Mouse (Mus musculus): Measurements from ENCODE around the gene Ly6g6c. TPM values are rescaled to one million over a fixed set of nuclear protein-coding genes. Genes with fewer than 3 reads are reported as not detected.
A peak's percentile ranks its signal among the peaks of the same experiment; 100 is the strongest.

Gene Ly6g6c
- polyA plus RNA-seq, 1 experiment from 2014 or later: 0.87 TPM

DNA sequence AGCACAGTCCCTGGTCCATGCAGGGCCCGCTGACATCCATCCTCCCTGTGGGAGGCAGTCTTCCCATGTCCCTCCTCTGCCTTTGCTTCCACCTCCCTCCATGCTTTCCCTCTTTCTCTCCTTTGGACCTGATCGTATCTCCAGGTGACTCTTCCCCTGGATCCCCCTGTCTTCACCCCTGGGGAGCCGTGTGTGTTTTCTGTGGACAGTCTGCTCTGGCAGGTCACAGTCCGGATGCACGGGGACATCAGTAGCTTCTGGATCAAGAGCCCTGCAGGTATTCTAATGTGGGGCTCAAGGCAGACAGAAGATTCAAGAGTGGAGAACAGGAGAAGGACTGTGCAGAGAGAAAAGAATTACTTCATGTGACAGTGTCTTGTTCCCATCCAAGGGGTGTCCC is 42.0 kb upstream of the Ly6g6c start:
- 76% methylated on average over 5 of the region's 5 CpGs for WGBS
- Histone ChIP-seq H3K36me3 (0 out of 2 replicates have a peak, but pooled peaks cover 4% of the 10 kb centered on the region), H3K9me3 (no peaks in the 10 kb centered on the region), H3K27me3 (no peaks in the 10 kb centered on the region), H3K4me3 (no peak overlapping the region), H3K27ac (no peak overlapping the region), H3K4me2 (no peak overlapping the region), H3K9ac (0 out of 2 replicates have a peak overlapping the region, but pooled peaks have one; percentile 49), H3K4me1 (peaks cover 42% of the 10 kb centered on the region)
- no peak for ATAC-seq (ENCODE audit: insufficient number of reproducible peaks, insufficient read depth, low FRiP score, low TSS enrichment, low read depth)

DNA sequence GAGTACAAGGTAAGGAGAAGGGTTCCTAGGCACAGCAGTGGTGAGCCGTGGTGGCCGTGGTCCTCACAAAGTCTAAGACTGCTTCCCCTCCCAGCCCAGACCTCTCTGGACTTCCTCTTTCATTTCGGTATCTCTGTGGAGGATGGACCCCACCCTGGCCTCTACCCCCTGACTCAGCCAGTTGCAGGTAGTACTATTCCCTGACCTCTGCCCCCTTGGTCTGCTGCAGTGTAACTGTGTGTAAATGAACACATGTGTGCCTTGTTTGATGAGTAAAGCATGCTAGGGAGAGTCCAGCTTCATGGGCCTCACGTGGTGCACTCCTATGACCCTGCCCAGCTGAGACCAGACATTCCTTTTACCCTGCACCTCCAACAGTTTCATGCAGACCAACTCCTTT is 41.4 kb upstream of the Ly6g6c start:
- peaks cover 42% of the 10 kb centered on the region for H3K4me1 ChIP-seq
- ATAC-seq (ENCODE audit: insufficient number of reproducible peaks, insufficient read depth, low FRiP score, low TSS enrichment, low read depth): no peak
- H3K4me3 ChIP-seq: no peak overlapping the region
- H3K9ac ChIP-seq: peak overlapping the region; percentile 44; the same call in 1 of the 2 replicates
- H3K4me2 ChIP-seq: no peak overlapping the region
- no peaks in the 10 kb centered on the region for H3K27me3 ChIP-seq
- no peaks in the 10 kb centered on the region for H3K9me3 ChIP-seq
- WGBS: 57% methylated on average over 4 of the region's 4 CpGs
- no peaks in the 10 kb centered on the region for H3K36me3 ChIP-seq
- H3K27ac ChIP-seq: no peak overlapping the region

DNA sequence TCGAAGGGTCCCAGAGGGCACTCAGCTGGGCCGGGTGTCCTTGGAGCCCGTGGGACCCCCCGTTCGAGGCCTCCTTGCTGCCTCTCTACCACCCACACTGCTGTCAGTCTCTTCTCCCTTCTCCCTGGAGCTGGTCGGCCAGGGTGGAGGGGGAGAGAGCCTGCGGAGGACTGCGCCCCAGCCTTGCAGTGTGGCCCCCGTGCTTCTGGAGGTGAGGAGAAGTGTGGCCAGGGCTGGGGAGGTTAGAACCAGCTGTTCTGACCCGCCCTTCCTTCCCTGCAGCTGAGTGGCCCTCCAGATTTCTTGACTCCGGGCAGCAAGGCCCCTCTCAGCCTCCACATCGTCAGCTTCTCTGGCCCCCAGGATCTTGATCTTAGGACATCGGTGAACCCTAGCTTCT is 40.9 kb upstream of the Ly6g6c start:
- no peaks in the 10 kb centered on the region for H3K36me3 ChIP-seq
- H3K27ac ChIP-seq: no peak overlapping the region
- peaks cover 42% of the 10 kb centered on the region for H3K4me1 ChIP-seq
- no peak overlapping the region for H3K4me3 ChIP-seq
- H3K9me3 ChIP-seq: no peaks in the 10 kb centered on the region
- no peak overlapping the region for H3K4me2 ChIP-seq
- peak overlapping the region; percentile 44; the same call in 1 of the 2 replicates for H3K9ac ChIP-seq
- no peak for ATAC-seq (ENCODE audit: insufficient number of reproducible peaks, insufficient read depth, low FRiP score, low TSS enrichment, low read depth)
- H3K27me3 ChIP-seq: no peaks in the 10 kb centered on the region
- WGBS: 72% methylated on average over 13 of the region's 13 CpGs

DNA sequence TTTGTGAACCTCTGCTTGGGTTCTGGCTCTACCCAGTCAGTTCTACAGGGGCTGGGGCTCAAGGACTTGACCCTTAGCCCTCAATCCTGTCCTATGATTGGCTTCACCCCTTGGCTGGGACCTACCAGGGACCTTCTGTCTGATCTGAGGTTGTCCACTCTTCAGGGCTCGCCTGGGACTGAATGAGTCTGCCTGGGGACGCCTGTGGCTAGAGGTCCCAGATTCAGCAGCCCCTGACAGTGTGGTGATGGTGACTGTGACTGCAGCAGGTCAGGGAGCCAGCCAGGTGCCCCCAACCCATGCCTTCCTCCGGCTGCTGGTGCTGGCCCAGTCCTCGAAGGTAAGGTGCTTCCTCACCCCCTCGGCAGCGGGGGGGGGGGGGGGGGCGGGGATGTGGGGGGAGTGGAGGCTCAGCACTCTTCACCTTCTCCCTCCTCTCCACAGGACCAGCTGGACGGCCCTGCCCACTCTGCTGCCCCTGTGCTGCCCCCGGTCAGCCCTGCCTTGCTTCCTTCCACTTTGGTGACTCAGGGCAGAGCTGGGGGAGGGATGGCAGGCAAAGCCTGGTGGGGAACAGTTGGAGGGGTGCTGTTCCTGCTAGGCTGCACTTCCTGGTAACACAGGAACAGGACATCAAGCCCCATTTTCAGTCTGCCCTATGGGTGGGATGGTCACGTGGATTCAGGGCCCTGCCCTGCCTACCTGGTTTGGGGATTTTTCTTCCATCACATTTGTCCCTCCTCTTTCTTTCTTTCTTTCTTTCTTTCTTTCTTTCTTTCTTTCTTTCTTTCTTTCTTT is 40.3 kb upstream of the Ly6g6c start:
- Histone ChIP-seq H3K4me3 (no peak overlapping the region), H3K27ac (no peak overlapping the region), H3K4me2 (no peak overlapping the region), H3K4me1 (peaks cover 48% of the 10 kb centered on the region), H3K9me3 (no peaks in the 10 kb centered on the region), H3K36me3 (no peaks in the 10 kb centered on the region), H3K27me3 (no peaks in the 10 kb centered on the region), H3K9ac (peak overlapping the region; percentile 44; the same call in 1 of the 2 replicates)
- 65% methylated on average over 9 of the region's 10 CpGs for WGBS
- no peak for ATAC-seq (ENCODE audit: insufficient number of reproducible peaks, insufficient read depth, low FRiP score, low TSS enrichment, low read depth)

- Histone ChIP-seq H3K36me3 (no peaks in the 10 kb centered on the region), H3K27me3 (no peaks in the 10 kb centered on the region), H3K27ac (peak overlapping the region; percentile 87), H3K9me3 (no peaks in the 10 kb centered on the region), H3K4me3 (no peak overlapping the region), H3K4me1 (peaks cover 44% of the 10 kb centered on the region), H3K4me2 (peak overlapping the region; percentile 24), H3K9ac (peak overlapping the region; percentile 44; the same call in 1 of the 2 replicates)
- 77% methylated on average over 5 of the region's 5 CpGs for WGBS
- no peak for ATAC-seq (ENCODE audit: insufficient number of reproducible peaks, insufficient read depth, low FRiP score, low TSS enrichment, low read depth)
These were observed 39.0 kb upstream of the Ly6g6c start for GRCm38 (mm10) chr17:35026206-35026605.

GRCm38 (mm10) chr17:35027277-35028068 is 37.7 kb upstream of the Ly6g6c start, which contains the start of gene Sapcd1:
Gene Sapcd1 (minus strand): TSS chr17:35028016.
- Histone ChIP-seq H3K4me1 (peaks cover 37% of the 10 kb centered on the region), H3K27ac (peak within 1 kb of the TSS; percentile 87), H3K36me3 (no peaks in the 10 kb centered on the region), H3K9me3 (no peaks in the 10 kb centered on the region), H3K4me3 (peak within 1 kb of the TSS; percentile 25), H3K4me2 (peak within 1 kb of the TSS; percentile 45), H3K27me3 (no peaks in the 10 kb centered on the region), H3K9ac (peak within 1 kb of the TSS; percentile 64)
- ATAC-seq (ENCODE audit: insufficient number of reproducible peaks, insufficient read depth, low FRiP score, low TSS enrichment, low read depth): peak; percentile 28; the same call in 1 of the 2 replicates
- WGBS: 33% methylated on average over 13 of the region's 13 CpGs

DNA sequence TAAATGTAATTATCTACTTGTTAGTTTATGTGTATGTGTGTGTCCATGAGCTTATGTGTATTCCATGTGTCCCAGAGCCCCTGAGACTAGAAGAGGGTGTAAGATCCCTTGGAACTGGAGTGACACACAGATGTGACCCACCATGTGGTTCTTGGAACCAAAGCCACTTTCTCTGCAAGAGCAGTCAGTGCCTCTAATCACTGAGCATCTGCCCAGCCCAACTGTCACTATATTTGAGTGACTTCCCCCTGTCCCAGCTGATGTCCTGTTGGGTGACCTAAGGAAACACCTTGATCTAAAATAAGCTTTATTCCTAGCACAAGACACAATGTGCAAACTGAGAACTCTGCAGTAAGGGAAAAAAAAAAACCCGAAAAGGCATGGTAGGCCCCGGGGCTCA is 36.9 kb upstream of the Ly6g6c start:
- whole genome bisulfite sequencing: 71% methylated on average over 2 of the region's 2 CpGs
- Histone ChIP-seq H3K9ac (no peak overlapping the region), H3K4me3 (no peak overlapping the region)

GRCm38 (mm10) chr17:35029691-35030532 is 35.3 kb upstream of the Ly6g6c start:
- 0 out of 2 replicates have a peak overlapping the region, but pooled peaks have one; percentile 58 for H3K9ac ChIP-seq
- 31% methylated on average over 19 of the region's 19 CpGs for WGBS
- no peaks in the 10 kb centered on the region for H3K9me3 ChIP-seq
- no peaks in the 10 kb centered on the region for H3K27me3 ChIP-seq
- H3K4me3 ChIP-seq: no peak overlapping the region
- H3K27ac ChIP-seq: no peak overlapping the region
- no peaks in the 10 kb centered on the region for H3K36me3 ChIP-seq
- peak overlapping the region; percentile 24 for H3K4me2 ChIP-seq
- no peak for ATAC-seq (ENCODE audit: insufficient number of reproducible peaks, insufficient read depth, low FRiP score, low TSS enrichment, low read depth)
- peaks cover 29% of the 10 kb centered on the region for H3K4me1 ChIP-seq

More for the DNA sequence above, 36.9 kb upstream of the Ly6g6c start:
- Histone ChIP-seq H3K4me1 (peaks cover 37% of the 10 kb centered on the region), H3K27ac (no peak overlapping the region), H3K36me3 (no peaks in the 10 kb centered on the region), H3K27me3 (no peaks in the 10 kb centered on the region), H3K9me3 (no peaks in the 10 kb centered on the region), H3K4me2 (no peak overlapping the region)
- no peak for ATAC-seq (ENCODE audit: insufficient number of reproducible peaks, insufficient read depth, low FRiP score, low TSS enrichment, low read depth)

DNA sequence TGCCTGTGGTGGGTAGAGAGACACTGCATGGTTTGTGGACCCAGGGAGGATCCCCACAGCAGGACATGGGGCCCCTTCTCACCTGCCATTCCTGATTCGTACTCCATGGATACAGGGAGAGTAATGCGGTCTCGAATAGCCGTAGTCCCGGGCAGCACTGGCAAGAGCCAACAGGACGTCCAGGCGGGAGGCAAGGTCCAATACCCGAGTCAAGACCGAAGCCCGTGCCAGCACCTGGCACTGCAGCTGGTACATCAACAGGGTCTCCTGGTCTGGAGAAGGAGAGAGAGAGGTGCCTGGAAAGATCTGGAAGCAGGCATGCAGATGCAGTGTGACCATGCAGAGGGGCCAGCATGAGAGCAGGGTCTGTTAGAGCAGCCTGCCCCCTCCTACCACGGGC is 33.9 kb upstream of the Ly6g6c start:
- no peaks in the 10 kb centered on the region for H3K9me3 ChIP-seq
- ATAC-seq (ENCODE audit: insufficient number of reproducible peaks, insufficient read depth, low FRiP score, low TSS enrichment, low read depth): no peak
- no peaks in the 10 kb centered on the region for H3K27me3 ChIP-seq
- H3K9ac ChIP-seq: no peak overlapping the region
- H3K27ac ChIP-seq: no peak overlapping the region
- H3K36me3 ChIP-seq: no peaks in the 10 kb centered on the region
- H3K4me3 ChIP-seq: no peak overlapping the region
- H3K4me2 ChIP-seq: no peak overlapping the region
- WGBS: 92% methylated on average over 11 of the region's 11 CpGs
- peaks cover 20% of the 10 kb centered on the region for H3K4me1 ChIP-seq

DNA sequence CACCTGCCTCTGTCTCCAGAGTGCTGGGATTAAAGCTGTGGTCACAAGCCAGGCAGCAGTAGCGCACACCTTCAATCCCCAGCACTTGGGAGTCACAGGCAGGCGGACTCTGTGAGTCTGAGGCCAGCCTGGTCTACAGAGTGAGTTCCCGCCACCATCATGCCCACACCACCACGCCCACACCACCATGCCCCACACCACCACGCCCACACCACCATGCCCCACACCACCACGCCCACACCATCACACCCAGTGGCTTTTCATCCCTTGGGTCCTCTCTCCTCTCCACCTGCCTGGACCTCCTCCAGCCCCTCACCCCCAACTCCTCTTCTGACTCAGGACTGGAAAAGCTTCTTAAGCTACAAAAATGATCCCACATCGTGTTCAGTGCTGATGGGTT is 33.3 kb upstream of the Ly6g6c start:
- 93% methylated on average over 7 of the region's 7 CpGs for WGBS
- no peaks in the 10 kb centered on the region for H3K36me3 ChIP-seq
- H3K27me3 ChIP-seq: no peaks in the 10 kb centered on the region
- H3K4me1 ChIP-seq: peaks cover 15% of the 10 kb centered on the region
- H3K9me3 ChIP-seq: no peaks in the 10 kb centered on the region
- no peak overlapping the region for H3K9ac ChIP-seq
- H3K27ac ChIP-seq: no peak overlapping the region
- ATAC-seq (ENCODE audit: insufficient number of reproducible peaks, insufficient read depth, low FRiP score, low TSS enrichment, low read depth): no peak
- no peak overlapping the region for H3K4me2 ChIP-seq
- no peak overlapping the region for H3K4me3 ChIP-seq

DNA sequence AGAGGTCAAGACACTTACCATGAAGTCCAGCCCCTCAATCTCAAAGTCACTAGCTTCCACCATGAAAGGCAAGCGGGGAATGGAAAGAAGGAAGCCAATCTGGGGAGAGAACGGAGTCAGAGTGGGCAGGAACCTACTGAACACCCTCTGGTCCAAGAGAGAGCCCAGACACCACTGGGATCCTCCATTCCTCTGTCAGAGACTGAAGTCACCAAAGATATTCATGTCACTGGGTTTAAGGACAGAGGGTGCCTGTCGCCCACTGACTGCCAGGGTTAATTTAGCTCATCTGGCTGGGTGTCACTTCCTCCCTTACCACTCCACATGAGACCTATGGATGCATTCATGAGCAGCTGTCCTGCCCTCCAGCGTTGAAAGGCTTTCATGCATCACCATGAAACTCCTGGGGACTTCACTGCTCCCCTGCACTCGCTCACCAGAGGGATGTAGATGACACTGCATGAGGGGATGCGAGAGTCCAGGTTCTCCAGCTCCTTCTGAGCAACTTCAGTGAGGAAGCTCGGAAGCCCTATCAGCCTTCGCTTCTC is 32.8 kb upstream of the Ly6g6c start:
- Histone ChIP-seq H3K9ac (no peak overlapping the region), H3K27me3 (no peaks in the 10 kb centered on the region)
- 73% methylated on average over 8 of the region's 8 CpGs for WGBS

More for the DNA sequence above, 32.8 kb upstream of the Ly6g6c start:
- H3K36me3 ChIP-seq: no peaks in the 10 kb centered on the region
- no peaks in the 10 kb centered on the region for H3K9me3 ChIP-seq
- no peak overlapping the region for H3K4me3 ChIP-seq
- ATAC-seq (ENCODE audit: insufficient number of reproducible peaks, insufficient read depth, low FRiP score, low TSS enrichment, low read depth): no peak
- H3K4me2 ChIP-seq: no peak overlapping the region
- no peak overlapping the region for H3K27ac ChIP-seq
- H3K4me1 ChIP-seq: peaks cover 12% of the 10 kb centered on the region
